Mouse (Mus musculus) bone marrow, adult 2 months (tissue): Measurements from ENCODE around the gene Med17.

Source experiments
- CTCF ChIP-seq: fragments of 200-500 bp; IDR thresholded peaks from 2 replicates; pipeline ENCODE4 v1.5.1; 2011; ENCODE audit warnings: low read length, control low read depth; ENCODE audit not compliant: control insufficient read depth, insufficient read depth
- POLR2A ChIP-seq: fragments of 200-500 bp; IDR thresholded peaks from 2 replicates; pipeline ENCODE4 v1.6.1; 2011; ENCODE audit warnings: low read depth, mild to moderate bottlenecking, control low read depth, low read length, borderline replicate concordance; ENCODE audit not compliant: control insufficient read depth

DNA sequence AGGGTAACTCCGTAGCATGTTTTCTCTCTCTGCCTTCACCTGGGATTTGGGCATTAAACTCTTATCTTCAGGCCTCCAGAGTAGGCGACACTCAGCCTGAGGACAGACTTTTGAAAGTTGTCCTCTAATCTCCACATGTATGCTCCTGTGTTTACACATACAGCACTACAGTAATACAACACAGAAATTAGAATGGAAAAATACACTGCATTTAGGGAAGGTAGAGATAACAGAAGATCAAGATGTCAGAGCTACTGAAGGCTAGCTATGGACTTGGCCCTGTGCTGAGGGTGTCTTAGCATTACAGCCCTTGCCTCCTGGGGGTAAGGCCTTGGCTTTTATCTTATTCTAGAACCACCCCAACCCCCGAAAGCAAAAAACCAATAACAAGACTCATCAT, 8.7 kb upstream of the Med17 start:
- TF ChIP-seq CTCF (no peak), POLR2A (no peak)
